8 mouse cellular contexts compared by ENCODE assay signal in genomic region chr11:116489771-116490231, GRCm38 (mm10). TPM values are rescaled to one million over a fixed set of nuclear protein-coding genes. Genes with fewer than 3 reads are reported as not detected.
DNase-seq lines count a peak whose midpoint lies in the region; ATAC-seq lines count a peak whose summit lies in the region.

No protein-coding gene starts in this region.

- H3K9me3 ChIP-seq in heart, embryonic 10.5 days = no peaks in the 10 kb centered on the region
- H3K9me3 ChIP-seq in embryonic facial prominence, embryonic 10.5 days = 0 out of 2 replicates have a peak, but pooled peaks cover 2% of the 10 kb centered on the region
- H3K9me3 ChIP-seq in intestine, embryonic 14.5 days (ENCODE audit: control insufficient read depth, low read length) = no peaks in the 10 kb centered on the region

- peak overlapping the region; percentile 95 for H3K9ac ChIP-seq in intestine, embryonic 14.5 days (ENCODE audit: low read length)

- peak overlapping the region; percentile 92 for H3K27ac ChIP-seq in heart, embryonic 10.5 days
- H3K27ac ChIP-seq in embryonic facial prominence, embryonic 10.5 days (replicated peaks) = peak overlapping the region; percentile 97
- H3K27ac ChIP-seq in intestine, embryonic 14.5 days (ENCODE audit: low read depth) = peak overlapping the region; percentile 92

- H3K27me3 ChIP-seq in heart, embryonic 10.5 days (ENCODE audit: insufficient read depth, poor library complexity, severe bottlenecking) = no peaks in the 10 kb centered on the region
- no peaks in the 10 kb centered on the region for H3K27me3 ChIP-seq in embryonic facial prominence, embryonic 10.5 days (replicated peaks; ENCODE audit: low read depth, poor library complexity, severe bottlenecking)
- no peaks in the 10 kb centered on the region for H3K27me3 ChIP-seq in intestine, embryonic 14.5 days (replicated peaks; ENCODE audit: control insufficient read depth, insufficient read depth, low read length)

- H3K36me3 ChIP-seq in heart, embryonic 10.5 days = peaks cover 38% of the 10 kb centered on the region
- peaks cover 40% of the 10 kb centered on the region for H3K36me3 ChIP-seq in embryonic facial prominence, embryonic 10.5 days (replicated peaks)
- H3K36me3 ChIP-seq in intestine, embryonic 14.5 days (ENCODE audit: control insufficient read depth, insufficient read depth, low read length) = peaks cover 30% of the 10 kb centered on the region

- ATAC-seq in intestine, embryonic 14.5 days (replicated peaks; ENCODE audit: low FRiP score, low TSS enrichment, low read depth) = peak; percentile 37
- ATAC-seq in monocyte, adult 5-6 weeks (replicated peaks; ENCODE audit: insufficient number of reproducible peaks, low FRiP score, low TSS enrichment, poor library complexity, severe bottlenecking) = no peak

- H3K4me2 ChIP-seq in intestine, embryonic 14.5 days (ENCODE audit: low read length) = peak overlapping the region; percentile 70

- under 1% methylated on average over 39 of the region's 39 CpGs for WGBS in heart, embryonic 10.5 days
- WGBS in embryonic facial prominence, embryonic 10.5 days = under 1% methylated on average over 39 of the region's 39 CpGs
- under 1% methylated on average over 39 of the region's 39 CpGs for WGBS in intestine, embryonic 14.5 days

- peak overlapping the region; percentile 100 for H3K4me3 ChIP-seq in heart, embryonic 10.5 days
- peak overlapping the region; percentile 78 for H3K4me3 ChIP-seq in embryonic facial prominence, embryonic 10.5 days
- H3K4me3 ChIP-seq in intestine, embryonic 14.5 days (ENCODE audit: low read depth, low read length) = peak overlapping the region; percentile 87

- DNase-seq in heart, embryonic 10.5 days (ENCODE audit: low spot score) = no peak
- no peak for DNase-seq in heart, adult 9 months (ENCODE audit: low spot score in 2 of 2)
- DNase-seq in CD4-positive, CD25-positive, alpha-beta regulatory T cell, adult 2 months (ENCODE audit: low read depth, low spot score) = peak; percentile 44
- no peak for DNase-seq in embryonic facial prominence, embryonic 10.5 days (ENCODE audit: low spot score)
- DNase-seq in intestine, embryonic 14.5 days (ENCODE audit: low spot score) = peak; percentile 82
- DNase-seq in neural tube, embryonic 10.5 days (ENCODE audit: extremely low spot score, low spot score) = peak; percentile 82
- DNase-seq in cerebellum, adult 18-20 months = no peak

- H3K4me1 ChIP-seq in heart, embryonic 10.5 days = peaks cover 4% of the 10 kb centered on the region
- peaks cover 21% of the 10 kb centered on the region for H3K4me1 ChIP-seq in embryonic facial prominence, embryonic 10.5 days
- H3K4me1 ChIP-seq in intestine, embryonic 14.5 days (replicated peaks; ENCODE audit: control insufficient read depth, insufficient read depth, low read length) = peaks cover 6% of the 10 kb centered on the region; the same call in 1 of the 2 replicates

RNA-seq across cellular contexts. Expression of gene Prpsap1, which starts 4.2 kb away (rescaled TPM):
- polyA plus RNA-seq in heart, embryonic 10.5 days (2016; fragmentation: Nextera tagmentation; extraction: Ambion mirVana) = 120 and 142 TPM in 2 replicates
- polyA plus RNA-seq in embryonic facial prominence, embryonic 10.5 days (2016; fragmentation: Nextera tagmentation; extraction: Ambion mirVana) = 233 and 242 TPM in 2 replicates
- polyA plus RNA-seq in intestine, embryonic 14.5 days (2014; fragmentation: Nextera tagmentation; extraction: Ambion mirVana) = 207 and 208 TPM in 2 replicates
- 18.0 to 45.7 TPM (median 45.0 TPM) in 3 replicates for total RNA-seq in monocyte, adult 5-6 weeks (2017)

RNA-seq across cellular contexts. Expression of gene Qrich2, which starts 23.8 kb away (rescaled TPM):
- 0.30 TPM in 1 of 2 replicates, not detected in the other for polyA plus RNA-seq in heart, embryonic 10.5 days (2016; fragmentation: Nextera tagmentation; extraction: Ambion mirVana)
- 0.23 and 0.44 TPM in 2 replicates for polyA plus RNA-seq in embryonic facial prominence, embryonic 10.5 days (2016; fragmentation: Nextera tagmentation; extraction: Ambion mirVana)
- polyA plus RNA-seq in intestine, embryonic 14.5 days (2014; fragmentation: Nextera tagmentation; extraction: Ambion mirVana) = 0.15 and 0.22 TPM in 2 replicates
- total RNA-seq in monocyte, adult 5-6 weeks (2017) = 0.85 to 0.95 TPM in 2 of 3 replicates, not detected in the other

RNA-seq across cellular contexts. Expression of gene Sphk1, which starts 40.9 kb away (rescaled TPM):
- 2.3 and 2.7 TPM in 2 replicates for polyA plus RNA-seq in heart, embryonic 10.5 days (2016; fragmentation: Nextera tagmentation; extraction: Ambion mirVana)
- 5.9 and 6.5 TPM in 2 replicates for polyA plus RNA-seq in embryonic facial prominence, embryonic 10.5 days (2016; fragmentation: Nextera tagmentation; extraction: Ambion mirVana)
- polyA plus RNA-seq in intestine, embryonic 14.5 days (2014; fragmentation: Nextera tagmentation; extraction: Ambion mirVana) = 2.1 and 4.5 TPM in 2 replicates
- total RNA-seq in monocyte, adult 5-6 weeks (2017) = not detected in 3 replicates

RNA-seq across cellular contexts. Expression of gene Ubald2, which starts 55.9 kb away (rescaled TPM):
- polyA plus RNA-seq in heart, embryonic 10.5 days (2016; fragmentation: Nextera tagmentation; extraction: Ambion mirVana) = 36.1 and 40.5 TPM in 2 replicates
- 43.7 and 46.4 TPM in 2 replicates for polyA plus RNA-seq in embryonic facial prominence, embryonic 10.5 days (2016; fragmentation: Nextera tagmentation; extraction: Ambion mirVana)
- 76.2 and 78.5 TPM in 2 replicates for polyA plus RNA-seq in intestine, embryonic 14.5 days (2014; fragmentation: Nextera tagmentation; extraction: Ambion mirVana)
- total RNA-seq in monocyte, adult 5-6 weeks (2017) = 55.7 to 125 TPM (median 100.0 TPM) in 3 replicates

Comparison
In these comparisons a context has a peak if more than half of its experiments do, and no peak if none do; other contexts are left out.
1. DNase-seq: peak in CD4-positive, CD25-positive, alpha-beta regulatory T cell, adult 2 months (single experiment), intestine, embryonic 14.5 days (single experiment) and neural tube, embryonic 10.5 days (single experiment); none in heart, embryonic 10.5 days (single experiment), heart, adult 9 months (0 of 2), embryonic facial prominence, embryonic 10.5 days (single experiment) and cerebellum, adult 18-20 months (0 of 2).
2. Peak in every context shown above with its lines, with median percentiles within 50 percentile points of each other: H3K27ac ChIP-seq and H3K4me3 ChIP-seq.